Mouse (Mus musculus): Measurements from ENCODE around the gene Rab15.

DNA sequence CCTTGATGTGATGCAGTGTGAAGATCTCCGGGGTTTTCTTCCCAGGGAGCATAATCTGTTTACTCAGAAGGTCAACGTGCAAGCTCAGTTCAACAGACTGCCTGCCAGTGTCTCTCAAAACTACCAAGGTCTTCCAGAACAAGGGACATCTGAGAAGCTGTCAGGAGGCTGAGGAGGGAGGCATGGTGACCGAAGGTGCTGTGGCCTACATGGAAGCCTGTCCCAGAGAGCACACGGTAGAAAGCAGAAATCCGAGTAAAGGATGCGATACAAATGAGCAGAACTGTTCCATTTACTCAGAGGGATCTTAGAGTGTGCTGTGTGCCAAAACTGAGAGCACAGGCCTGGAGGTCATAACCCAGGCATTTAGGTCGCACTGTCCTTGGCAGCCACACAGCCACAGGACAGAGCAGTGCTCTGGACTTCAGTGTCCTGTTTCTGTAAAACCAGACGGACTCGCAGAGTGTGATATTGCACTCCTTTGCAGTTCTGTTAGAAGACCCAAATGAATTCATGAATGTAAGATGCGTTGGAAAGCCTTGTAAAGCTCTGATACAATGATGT is 38.6 kb downstream of the Rab15 start:
- no peak for TF ChIP-seq CHD1 (IDR thresholded peaks at IDR 0.05; ENCODE audit: low read depth, low read length)
- no peak for TF ChIP-seq CTCF (IDR thresholded peaks at IDR 0.05 in 2 of 3, conservative IDR thresholded peaks at IDR 0.05 in 1 of 3; ENCODE audit: control insufficient read depth in 1 of 3, insufficient read depth in 1 of 3, low read depth in 2 of 3, low read length in 3 of 3, poor library complexity in 1 of 3, severe bottlenecking in 1 of 3)
- TF ChIP-seq POLR2AphosphoS5 (IDR thresholded peaks at IDR 0.05; ENCODE audit: borderline replicate concordance, low read depth, low read length), result no peak
- no peak for TF ChIP-seq MXI1 (IDR thresholded peaks at IDR 0.05; ENCODE audit: low read depth, low read length)
- TF ChIP-seq USF1 (IDR thresholded peaks at IDR 0.05; ENCODE audit: low read depth, low read length), result no peak
- TF ChIP-seq POLR2A (IDR thresholded peaks at IDR 0.05; ENCODE audit: control insufficient read depth in 1 of 2, insufficient read depth in 1 of 2, low read depth in 1 of 2, low read length in 2 of 2, poor library complexity in 1 of 2), result no peak
- TF ChIP-seq MAFK (IDR thresholded peaks at IDR 0.05; ENCODE audit: borderline replicate concordance, low read depth, low read length), result no peak
- no peak for TF ChIP-seq GATA1 (IDR thresholded peaks at IDR 0.05; ENCODE audit: low read depth, low read length)
- TF ChIP-seq EP300 (IDR thresholded peaks at IDR 0.05; ENCODE audit: low read depth in 1 of 2, low read length in 2 of 2), result no peak
- no peak for TF ChIP-seq MEF2A (IDR thresholded peaks at IDR 0.05; ENCODE audit: extremely low read depth, insufficient replicate concordance, low read depth, low read length, poor library complexity, severe bottlenecking)
